Mouse (Mus musculus): ENCODE results near the gene Adam10. TPM values are rescaled to one million over a fixed set of nuclear protein-coding genes. Genes with fewer than 3 reads are reported as not detected.

Adam10 gene
- total RNA-seq (2015; ENCODE audit: low replicate concordance) = 310 and 344 TPM in 2 replicates
- total RNA-seq (2017; ENCODE audit: low replicate concordance) = 311 and 361 TPM in 2 replicates

DNA sequence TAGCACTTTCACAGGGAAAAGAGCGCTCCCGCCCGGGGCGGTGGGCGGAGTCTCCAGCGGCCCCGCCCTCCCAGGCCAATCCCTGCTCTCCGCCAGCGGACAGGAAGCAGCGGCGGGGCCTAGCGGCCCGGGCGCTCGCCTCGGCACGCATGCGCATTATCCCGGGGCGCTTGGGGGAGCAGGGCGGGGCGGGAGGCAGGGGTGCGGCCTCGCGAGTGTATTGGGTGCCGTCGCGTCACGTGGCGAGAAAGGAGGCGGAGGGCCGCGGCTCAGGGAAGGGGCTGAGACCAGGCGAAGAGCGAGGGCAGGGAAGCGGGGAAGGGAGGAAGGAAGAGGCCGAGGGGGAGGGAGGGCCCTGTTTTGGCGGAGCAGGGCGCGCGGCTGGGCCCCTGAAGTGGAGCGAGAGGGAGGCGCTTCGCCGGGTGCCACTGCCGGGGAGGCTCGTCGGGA, at the start of gene Adam10:
TSS of gene Adam10 (plus strand) at position 316 of the 450 bp plus-strand sequence.
- peak; percentile 91 for ATAC-seq (replicated peaks; ENCODE audit: low FRiP score, poor library complexity, severe bottlenecking)

DNA sequence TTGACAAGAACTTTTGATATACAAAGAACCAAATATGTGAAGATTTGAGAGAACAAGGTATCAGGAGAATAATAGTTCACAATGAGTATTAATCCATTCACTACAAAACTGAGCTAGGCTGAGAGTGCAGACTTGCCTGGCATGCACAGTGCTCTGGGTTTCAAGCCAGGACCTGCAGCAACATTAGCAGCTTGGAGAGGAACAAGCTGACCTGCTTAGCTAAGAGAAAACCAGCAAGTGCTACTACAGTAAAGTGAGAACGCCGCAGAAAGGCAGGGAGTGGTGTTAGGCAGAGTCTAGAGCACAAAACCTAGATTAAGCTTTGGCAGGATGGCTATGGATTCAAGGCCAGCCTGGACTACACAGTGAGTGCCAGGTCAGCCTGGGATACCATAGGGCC, 49.1 kb upstream of the Adam10 start:
- no peak; the same call in 1 of the 2 replicates for ATAC-seq (replicated peaks; ENCODE audit: low FRiP score, poor library complexity, severe bottlenecking)

DNA sequence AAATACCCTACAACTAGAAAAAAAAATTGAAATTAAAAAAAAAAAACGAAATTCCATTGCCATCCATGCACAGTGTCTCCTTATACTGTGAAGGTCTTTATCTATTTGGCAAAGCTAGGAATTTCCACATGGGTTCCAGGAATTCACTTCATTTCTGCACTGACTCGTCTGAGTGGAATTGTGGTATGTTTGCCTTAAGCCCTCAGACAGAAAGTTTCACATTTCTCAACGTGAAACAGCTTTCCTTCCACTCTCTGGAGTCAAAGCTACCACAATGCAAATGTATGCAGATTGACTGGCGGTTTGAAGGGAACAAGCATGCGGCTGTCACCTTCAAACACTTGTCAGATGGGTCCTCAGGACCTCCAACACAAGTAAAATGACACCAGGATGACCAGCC, 47.1 kb upstream of the Adam10 start:
- ATAC-seq (replicated peaks; ENCODE audit: low FRiP score, poor library complexity, severe bottlenecking) = no peak

DNA sequence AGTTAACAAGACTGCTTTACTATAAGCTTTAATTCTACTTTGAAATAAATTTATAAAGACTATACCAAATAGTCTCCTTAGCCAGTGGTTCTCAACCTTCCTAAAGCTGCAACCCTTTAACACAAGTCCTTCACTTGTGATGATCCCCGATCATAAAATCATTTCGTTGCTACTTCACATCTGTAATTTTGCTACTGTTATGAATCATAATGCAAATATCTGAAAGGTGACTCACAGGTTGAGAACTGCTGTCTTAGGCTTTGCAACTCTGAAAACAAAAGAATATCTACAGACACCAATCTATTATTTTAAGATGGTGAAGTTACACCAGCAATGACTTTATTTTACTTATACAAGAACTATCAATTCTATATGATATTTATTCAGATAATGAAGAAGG, 42.0 kb upstream of the Adam10 start:
- ATAC-seq (replicated peaks; ENCODE audit: low FRiP score, poor library complexity, severe bottlenecking) = no peak

DNA sequence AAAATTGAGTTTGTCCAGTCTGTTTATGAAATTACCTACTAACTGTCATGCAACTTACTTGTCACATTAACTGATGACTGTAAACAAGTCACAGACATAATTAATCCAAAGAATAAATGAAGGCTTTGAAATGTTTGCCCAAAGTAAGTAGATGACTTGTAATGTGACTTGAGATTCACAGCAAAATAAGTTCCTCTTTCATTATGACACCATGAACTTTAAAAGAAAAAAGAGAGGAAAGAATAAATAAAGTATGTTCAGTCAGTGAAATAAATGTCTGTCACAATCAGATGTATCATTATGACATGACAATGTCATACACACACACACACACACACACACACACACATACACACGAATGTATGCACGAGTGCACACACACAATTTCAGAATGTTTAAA, 28.5 kb upstream of the Adam10 start:
- no peak for ATAC-seq (replicated peaks; ENCODE audit: low FRiP score, poor library complexity, severe bottlenecking)

DNA sequence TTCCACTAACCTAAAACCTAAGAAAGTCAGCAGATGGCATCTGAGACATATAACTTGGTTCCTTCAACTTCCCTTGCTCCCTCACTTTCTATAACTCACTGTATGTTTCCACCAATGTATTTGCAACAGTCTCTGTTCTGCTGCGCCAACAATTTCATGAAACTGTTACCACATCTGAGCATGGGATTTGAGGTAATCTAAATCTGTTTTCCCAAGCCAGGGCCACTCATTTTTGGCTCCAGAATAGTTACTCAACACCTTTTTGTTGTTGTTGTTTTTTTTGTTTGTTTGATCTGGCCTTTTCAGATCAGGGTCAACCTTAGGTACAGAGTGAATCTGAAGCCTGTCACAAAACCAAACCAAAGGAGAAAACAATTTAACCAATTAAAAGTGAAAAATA, 27.8 kb upstream of the Adam10 start:
- ATAC-seq (replicated peaks; ENCODE audit: low FRiP score, poor library complexity, severe bottlenecking) = no peak

DNA sequence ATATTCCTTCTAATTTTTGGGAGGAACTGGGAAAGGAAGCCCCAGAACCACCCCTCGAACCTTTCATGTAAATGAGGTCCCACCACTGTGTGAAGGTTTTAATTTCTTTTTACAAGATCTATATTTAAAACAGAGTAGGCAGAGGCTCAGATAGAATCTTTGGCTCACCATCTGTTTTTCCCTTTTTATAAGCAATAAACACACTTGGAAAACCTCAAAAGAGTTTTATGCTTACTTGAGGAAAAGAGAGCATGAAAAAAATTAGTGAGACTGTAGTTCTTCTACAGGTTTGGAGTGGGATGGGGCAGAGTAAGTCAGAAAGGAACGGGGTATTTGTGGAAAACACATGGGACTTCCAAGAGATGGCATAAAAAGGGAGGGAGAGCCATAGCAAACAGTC, 26.6 kb upstream of the Adam10 start:
- no peak for ATAC-seq (replicated peaks; ENCODE audit: low FRiP score, poor library complexity, severe bottlenecking)

DNA sequence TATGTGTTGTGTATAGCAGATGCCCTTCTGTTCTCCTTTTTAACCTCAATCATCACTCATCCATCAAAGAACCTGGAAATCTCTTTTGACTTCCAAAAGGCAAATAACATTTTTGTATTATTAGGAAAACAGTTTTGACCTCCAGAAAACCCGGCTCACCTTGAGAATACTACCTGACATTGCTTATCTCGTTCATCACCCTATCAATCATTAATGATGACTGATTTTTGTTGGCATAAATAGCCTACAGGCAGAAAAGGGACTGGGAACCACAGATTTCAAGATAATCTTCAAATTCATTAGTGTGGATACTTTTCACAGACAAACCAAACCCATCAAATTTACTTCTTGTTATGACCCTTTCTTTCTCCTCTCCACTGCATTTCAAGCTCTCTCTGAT, 24.9 kb upstream of the Adam10 start:
- ATAC-seq (replicated peaks; ENCODE audit: low FRiP score, poor library complexity, severe bottlenecking) = no peak

DNA sequence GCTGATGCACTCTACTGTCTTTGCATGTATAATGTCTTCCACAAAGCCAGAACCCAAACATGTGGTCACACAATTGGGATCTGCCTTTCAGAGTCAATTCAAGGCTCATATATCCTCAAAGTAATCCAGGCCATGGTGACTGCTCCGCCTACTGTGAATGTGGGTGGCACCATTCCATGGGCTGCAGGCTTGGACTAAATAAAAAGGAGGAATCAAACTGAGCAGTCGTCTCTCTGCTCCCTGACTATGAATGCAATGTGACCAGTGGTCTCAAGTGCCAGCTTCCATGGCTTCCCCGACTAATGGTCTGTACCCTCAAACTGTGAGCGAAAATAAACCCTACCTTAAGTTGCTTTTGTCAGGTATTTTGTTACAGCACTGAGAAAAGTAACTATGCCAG, 24.3 kb upstream of the Adam10 start:
- no peak for ATAC-seq (replicated peaks; ENCODE audit: low FRiP score, poor library complexity, severe bottlenecking)

DNA sequence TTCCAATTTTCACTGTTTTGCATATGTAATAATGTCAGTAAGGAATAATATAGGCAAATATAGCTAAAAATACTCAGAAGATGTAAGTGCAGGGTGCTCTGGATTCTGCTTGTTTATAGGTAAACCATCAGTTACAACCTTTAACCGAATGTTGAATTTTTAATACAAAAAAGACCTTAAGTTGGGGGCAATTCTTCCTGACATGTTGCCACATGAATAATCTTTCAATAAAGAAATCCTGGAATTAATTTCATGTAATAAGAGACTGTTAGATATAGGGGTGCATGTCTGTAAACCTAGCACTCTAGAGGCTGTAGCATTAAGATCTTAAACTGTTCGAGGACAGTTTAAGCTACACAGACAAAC, 23.1 kb upstream of the Adam10 start:
- ATAC-seq (replicated peaks; ENCODE audit: low FRiP score, poor library complexity, severe bottlenecking) = no peak

DNA sequence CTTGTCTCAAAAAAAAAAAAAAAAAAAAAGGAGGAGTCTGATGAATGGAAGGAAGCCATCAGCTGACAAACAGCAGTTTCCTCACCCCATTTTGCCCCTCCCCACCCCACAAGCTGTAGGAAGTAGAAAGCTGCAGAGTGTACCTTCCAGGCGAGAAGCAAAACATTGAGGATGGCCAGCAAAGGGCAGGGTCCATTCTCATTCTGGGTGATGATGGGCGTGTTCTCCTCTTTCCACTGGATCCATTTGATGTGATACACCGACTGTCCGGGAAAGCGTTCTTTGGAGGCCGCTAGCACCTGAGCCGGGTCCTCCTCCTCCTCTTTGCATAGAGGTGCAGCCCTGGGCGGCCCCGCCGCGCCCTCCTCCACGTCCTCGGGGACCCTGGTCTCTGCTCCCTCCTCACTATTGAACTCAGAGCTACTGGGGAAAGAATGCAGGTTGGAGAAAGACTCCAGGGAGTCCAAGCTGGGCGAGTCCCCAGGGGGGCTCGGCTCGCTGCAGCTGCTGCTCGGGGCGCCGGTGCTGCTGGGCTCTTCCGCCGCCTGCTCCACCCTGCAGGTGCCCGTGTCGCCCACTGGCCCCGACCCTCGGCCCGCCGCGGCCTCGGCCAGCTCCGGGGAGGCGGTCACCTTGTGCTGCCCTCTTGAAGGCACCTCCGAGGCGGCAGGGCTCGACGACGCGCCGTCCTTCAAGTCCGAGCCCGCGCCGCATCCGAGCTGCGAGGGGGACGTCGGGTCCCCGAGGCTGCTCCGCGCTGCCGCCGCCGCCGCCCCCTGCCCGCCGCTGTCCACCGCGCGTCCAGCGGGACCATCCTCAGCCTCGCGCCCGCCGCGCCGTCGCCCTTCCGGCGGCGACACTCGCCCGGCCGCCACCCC, 22.4 kb upstream of the Adam10 start, which contains the start of gene Gm10642:
TSS of gene Gm10642 (plus strand) at position 122 of the 878 bp plus-strand sequence.
- peak; percentile 63 for ATAC-seq (replicated peaks; ENCODE audit: low FRiP score, poor library complexity, severe bottlenecking)

DNA sequence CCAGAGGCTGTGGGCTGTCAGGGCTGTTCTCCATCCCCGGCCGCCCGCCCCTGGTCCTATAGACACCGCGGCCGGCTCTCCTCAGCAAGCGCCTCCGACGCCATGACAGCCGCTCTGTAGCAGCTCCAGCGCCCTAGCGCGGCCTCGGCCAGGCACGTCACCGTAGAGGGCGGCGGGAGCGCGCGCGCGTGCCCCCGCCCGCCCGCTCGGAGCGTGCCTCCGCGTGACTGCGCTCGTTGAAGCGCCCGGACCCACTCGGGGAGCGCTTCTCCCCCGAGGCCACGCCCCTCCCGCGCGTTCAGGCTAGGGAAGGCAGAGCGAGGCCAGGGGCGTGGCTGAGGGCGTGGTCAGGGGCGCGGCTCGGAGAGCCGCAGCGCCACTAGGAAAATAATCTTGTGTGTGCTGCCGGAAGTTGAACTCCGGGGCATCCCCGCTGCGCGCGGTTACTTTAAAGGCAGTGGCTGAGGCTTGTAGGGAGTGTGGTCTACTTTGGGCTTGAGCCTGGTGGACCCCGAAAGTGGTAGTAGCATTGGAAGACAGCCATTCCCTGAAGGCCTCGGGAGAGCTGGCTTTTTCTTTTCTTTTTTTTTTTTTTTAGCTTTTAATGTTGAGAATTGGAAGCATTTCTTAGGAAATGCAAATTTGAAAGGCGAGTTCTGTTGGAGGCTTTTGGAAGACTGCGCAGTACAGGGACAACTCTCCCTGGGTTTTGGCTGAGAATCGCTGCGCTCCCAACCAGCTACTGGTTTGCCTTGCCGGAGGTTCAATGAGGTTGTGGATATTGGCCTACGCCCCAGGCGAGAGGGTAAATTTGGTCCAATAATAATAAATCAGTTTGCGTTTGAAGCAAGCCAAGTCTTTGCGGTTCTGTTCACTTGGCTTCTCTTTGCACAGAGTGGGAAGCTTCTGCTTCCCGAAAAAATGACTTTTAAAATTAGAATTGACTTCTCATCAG, 21.5 kb upstream of the Adam10 start, which contains the start of gene Mindy2:
TSS of gene Mindy2 (minus strand) at position 162 of the 955 bp plus-strand sequence.
- peak; percentile 86 for ATAC-seq (replicated peaks; ENCODE audit: low FRiP score, poor library complexity, severe bottlenecking)

DNA sequence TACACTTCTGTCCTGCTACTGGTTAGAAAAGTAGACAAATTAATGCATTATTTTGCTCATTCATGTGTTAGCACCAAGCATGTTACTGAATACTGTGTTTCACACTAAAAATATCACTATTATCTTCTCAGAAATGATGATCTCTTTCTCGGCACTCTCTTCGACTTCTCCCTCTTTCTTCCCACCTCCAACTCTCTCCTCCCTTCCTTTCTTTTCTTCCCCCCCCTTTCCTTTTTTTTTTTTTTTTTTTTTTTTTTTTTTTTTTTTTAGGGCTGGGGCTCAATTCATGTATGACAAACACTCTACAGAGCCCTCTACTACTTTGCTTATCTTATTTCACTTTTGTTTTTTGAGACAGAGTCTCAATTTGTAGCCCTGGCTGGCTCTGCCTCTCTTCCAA, 20.5 kb upstream of the Adam10 start:
- ATAC-seq (replicated peaks; ENCODE audit: low FRiP score, poor library complexity, severe bottlenecking) = no peak

DNA sequence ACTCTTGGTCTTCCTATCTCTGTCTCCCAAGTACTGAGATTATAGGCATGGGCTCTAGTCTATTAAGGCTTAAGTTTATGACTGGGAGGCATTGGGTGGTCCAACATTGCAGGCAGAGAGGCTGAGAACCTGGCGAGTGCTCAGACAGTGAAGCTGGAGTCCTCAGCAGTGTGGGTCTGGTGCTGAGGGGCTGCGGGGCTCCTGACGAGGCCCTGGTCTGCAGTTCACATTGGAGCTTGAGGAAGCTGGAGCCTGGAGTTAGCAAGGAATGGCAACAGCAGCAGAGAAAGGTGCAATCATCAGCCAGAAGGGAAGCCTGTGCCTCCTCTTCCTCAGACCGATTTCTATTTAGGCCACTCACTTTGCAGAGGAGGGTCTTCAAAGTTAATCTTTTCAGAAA, 13.9 kb upstream of the Adam10 start:
- ATAC-seq (replicated peaks; ENCODE audit: low FRiP score, poor library complexity, severe bottlenecking) = no peak

DNA sequence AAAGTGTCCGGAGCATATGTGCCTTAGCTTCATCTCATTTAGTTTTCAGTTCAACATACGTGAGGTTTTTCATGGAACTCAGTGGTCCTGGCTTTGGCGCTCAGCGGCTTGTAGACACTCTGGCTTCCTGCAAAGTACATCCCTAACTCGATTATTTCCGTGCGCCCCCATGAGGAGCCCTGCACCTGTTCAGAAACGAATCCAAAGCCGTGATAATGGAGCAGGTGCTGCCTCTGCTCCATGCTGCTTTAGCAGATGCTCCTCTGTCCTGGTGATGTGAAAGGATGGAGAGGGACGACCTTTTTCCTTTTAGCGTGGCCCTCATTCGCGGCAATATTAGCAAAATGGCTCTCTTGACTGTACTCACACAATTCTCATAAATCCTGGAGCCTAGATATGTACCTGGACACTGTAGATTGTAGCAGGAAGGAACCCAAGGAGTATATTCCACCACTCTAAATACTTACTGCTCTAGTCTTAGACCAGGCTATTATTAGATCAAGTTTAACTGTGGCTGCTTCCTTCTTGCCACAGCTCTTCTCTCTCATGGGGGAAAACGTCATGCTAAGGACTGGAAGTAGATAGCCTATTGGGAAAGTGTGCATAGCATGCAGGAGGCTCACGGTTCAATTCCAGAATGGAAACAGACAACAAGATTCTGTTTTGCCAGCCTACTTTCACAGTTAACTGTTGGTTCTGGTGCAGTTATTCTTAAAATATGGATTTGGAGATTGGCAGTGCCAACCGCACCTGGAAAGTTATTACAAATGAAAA, 13.2 kb upstream of the Adam10 start:
- ATAC-seq (replicated peaks; ENCODE audit: low FRiP score, poor library complexity, severe bottlenecking) = no peak

DNA sequence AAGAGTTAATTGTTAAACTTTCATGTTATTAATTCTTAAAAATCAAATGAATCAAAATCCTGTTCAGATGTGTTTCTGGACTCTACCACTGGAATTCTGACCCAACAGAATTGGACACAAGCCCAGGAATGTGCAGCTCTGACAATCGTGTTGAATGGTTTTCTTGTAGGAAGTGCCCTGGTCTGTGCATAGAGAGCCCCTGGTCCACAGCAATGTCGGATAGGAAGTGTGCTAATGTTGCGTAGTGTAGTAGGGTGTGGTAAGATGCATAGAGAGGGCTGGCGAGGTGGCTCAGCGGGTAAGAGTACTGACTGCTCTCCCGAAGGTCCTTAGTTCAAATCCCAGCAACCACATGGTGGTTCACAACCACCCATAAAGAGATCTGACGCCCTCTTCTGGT, 12.0 kb upstream of the Adam10 start:
- no peak for ATAC-seq (replicated peaks; ENCODE audit: low FRiP score, poor library complexity, severe bottlenecking)

DNA sequence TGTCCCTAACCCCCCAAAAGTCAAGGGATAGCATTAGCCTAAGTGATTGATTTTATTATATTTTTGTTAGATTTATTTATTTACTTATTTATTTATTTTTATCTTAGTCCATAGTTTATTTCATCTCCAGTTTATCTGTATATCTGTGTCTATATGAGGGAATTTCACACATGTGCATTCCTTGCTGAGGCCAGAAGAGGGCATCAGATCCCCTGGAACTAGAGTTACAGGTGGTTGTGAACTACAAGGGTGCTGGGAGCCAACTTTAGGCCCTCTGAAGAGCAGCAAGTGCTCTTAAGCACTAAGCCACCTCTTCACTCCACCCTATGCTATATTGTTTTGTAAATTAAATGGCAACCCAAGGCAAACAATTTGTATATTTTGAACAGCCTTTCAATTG, 10.7 kb upstream of the Adam10 start:
- no peak for ATAC-seq (replicated peaks; ENCODE audit: low FRiP score, poor library complexity, severe bottlenecking)

DNA sequence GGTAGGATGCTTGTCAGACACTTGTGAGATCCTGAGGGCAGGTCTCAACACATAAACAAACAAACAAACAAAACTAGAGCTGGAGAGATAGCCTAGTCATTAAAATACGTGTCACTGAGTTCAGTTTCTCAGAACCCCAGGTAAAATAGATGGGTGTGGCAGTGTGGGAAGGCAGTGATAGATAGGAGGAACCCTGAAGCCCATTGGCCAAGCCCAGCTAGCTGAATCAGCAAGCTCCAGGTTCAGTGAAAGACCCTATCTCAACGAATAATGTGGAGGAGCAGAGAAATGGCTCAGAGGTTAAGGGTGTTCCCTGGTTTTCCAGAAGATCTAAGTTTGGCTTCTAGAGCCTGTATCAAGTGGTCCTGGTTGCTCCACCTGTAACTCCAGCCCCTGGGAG, 9.6 kb upstream of the Adam10 start:
- peak; percentile 86 for ATAC-seq (replicated peaks; ENCODE audit: low FRiP score, poor library complexity, severe bottlenecking)

DNA sequence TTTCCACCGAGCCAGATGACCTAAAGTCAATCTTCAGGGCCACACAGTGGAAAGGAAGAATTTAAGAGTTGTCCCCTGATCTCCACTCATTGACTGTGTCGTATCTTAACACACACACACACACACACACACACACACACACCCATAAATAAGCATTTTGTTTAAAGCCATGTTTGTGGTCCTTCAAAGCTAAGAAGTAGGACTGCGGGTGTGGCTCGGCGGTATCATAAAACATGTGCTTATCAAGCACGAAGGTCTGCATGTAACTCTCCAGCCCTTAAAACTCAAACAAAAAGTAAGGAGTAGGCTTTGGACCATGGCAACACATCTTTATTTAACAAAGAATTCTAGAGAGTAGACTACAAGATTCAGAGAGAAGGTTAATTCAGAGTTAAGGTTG, 8.4 kb upstream of the Adam10 start:
- ATAC-seq (replicated peaks; ENCODE audit: low FRiP score, poor library complexity, severe bottlenecking) = peak; percentile 75

DNA sequence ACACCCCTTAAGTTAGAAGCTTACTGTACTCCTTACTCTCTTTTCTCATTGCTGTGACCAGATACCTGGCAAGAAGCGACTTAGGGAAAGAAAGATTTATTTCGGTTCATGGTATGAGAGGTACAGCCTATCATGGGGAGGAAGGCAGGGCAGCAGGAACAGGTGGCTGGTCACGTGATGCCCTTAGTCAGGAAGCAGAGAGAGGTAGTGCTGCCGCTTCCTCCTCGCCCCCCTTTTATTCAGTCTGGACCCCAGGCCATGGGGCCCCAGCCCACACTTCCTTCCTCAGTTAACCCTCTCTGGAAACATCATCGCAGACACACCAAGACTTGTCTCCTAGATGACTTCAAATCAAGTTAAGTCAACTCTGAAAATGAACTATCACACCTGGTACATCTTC, 7.5 kb upstream of the Adam10 start:
- peak; percentile 58 for ATAC-seq (replicated peaks; ENCODE audit: low FRiP score, poor library complexity, severe bottlenecking)

All from erythroblast, adult 5-6 weeks (primary cell).